Mouse (Mus musculus): ENCODE results near the gene Myo1e. TPM values are rescaled to one million over a fixed set of nuclear protein-coding genes. Genes with fewer than 3 reads are reported as not detected.

The Myo1e gene
- total and polyA plus RNA-seq, 3 experiments, result 0.14 to 0.49 TPM; not detected in 1

- H3K4me1 ChIP-seq (ENCODE audit: insufficient read depth, low read depth, low read length), result peaks cover 13% of the 10 kb centered on the region
- no peaks in the 10 kb centered on the region for H3K9me3 ChIP-seq (replicated peaks)
- no peaks in the 10 kb centered on the region for H3K36me3 ChIP-seq (replicated peaks)
- H3K27me3 ChIP-seq (ENCODE audit: insufficient read depth, low read length), result peaks cover 27% of the 10 kb centered on the region
- TF ChIP-seq GATA1 (IDR thresholded peaks at IDR 0.05; ENCODE audit: borderline replicate concordance, low read length), result no peak
- no peak for TF ChIP-seq POLR2AphosphoS5 (IDR thresholded peaks at IDR 0.05; ENCODE audit: insufficient replicate concordance, low read depth, low read length)
- TF ChIP-seq GATA2 (IDR thresholded peaks at IDR 0.05; ENCODE audit: borderline replicate concordance, low read depth, low read length), result no peak
- no peak for TF ChIP-seq TAL1 (conservative IDR thresholded peaks at IDR 0.05; ENCODE audit: low read depth, low read length)
- TF ChIP-seq CTCF (IDR thresholded peaks at IDR 0.05; ENCODE audit: low read depth, low read length), result no peak
- DNase-seq (ENCODE audit: low spot score) (no peak), ATAC-seq (ENCODE audit: extremely low read depth, insufficient number of reproducible peaks, low FRiP score, poor library complexity, severe bottlenecking) (no peak)
- no peak overlapping the region for H3K4me3 ChIP-seq (ENCODE audit: low read depth, low read length)
Measured at GRCm38 (mm10) chr9:70391042-70391441, 183.9 kb downstream of the Myo1e start.

- no peak for DNase-seq (ENCODE audit: low spot score)
- Histone ChIP-seq H3K36me3 (replicated peaks) (no peaks in the 10 kb centered on the region), H3K4me3 (ENCODE audit: low read depth, low read length) (no peak overlapping the region), H3K27me3 (ENCODE audit: insufficient read depth, low read length) (peaks cover 21% of the 10 kb centered on the region), H3K9me3 (replicated peaks) (no peaks in the 10 kb centered on the region), H3K4me1 (ENCODE audit: insufficient read depth, low read depth, low read length) (peaks cover 13% of the 10 kb centered on the region)
- TF ChIP-seq GATA2 (IDR thresholded peaks at IDR 0.05; ENCODE audit: borderline replicate concordance, low read depth, low read length) (no peak), CTCF (IDR thresholded peaks at IDR 0.05; ENCODE audit: low read depth, low read length) (no peak), GATA1 (IDR thresholded peaks at IDR 0.05; ENCODE audit: borderline replicate concordance, low read length) (no peak), POLR2AphosphoS5 (IDR thresholded peaks at IDR 0.05; ENCODE audit: insufficient replicate concordance, low read depth, low read length) (no peak), TAL1 (conservative IDR thresholded peaks at IDR 0.05; ENCODE audit: low read depth, low read length) (no peak)
- ATAC-seq (ENCODE audit: extremely low read depth, insufficient number of reproducible peaks, low FRiP score, poor library complexity, severe bottlenecking), result no peak; the same call in 1 of the 2 replicates
Measured at GRCm38 (mm10) chr9:70391660-70392562, 184.8 kb downstream of the Myo1e start.

GRCm38 (mm10) chr9:70392563-70392907, 185.4 kb downstream of the Myo1e start:
- H3K9me3 ChIP-seq (replicated peaks), result no peaks in the 10 kb centered on the region
- no peaks in the 10 kb centered on the region for H3K36me3 ChIP-seq (replicated peaks)
- TF ChIP-seq GATA1 (IDR thresholded peaks at IDR 0.05; ENCODE audit: borderline replicate concordance, low read length) (no peak), GATA2 (IDR thresholded peaks at IDR 0.05; ENCODE audit: borderline replicate concordance, low read depth, low read length) (no peak), POLR2AphosphoS5 (IDR thresholded peaks at IDR 0.05; ENCODE audit: insufficient replicate concordance, low read depth, low read length) (no peak), CTCF (IDR thresholded peaks at IDR 0.05; ENCODE audit: low read depth, low read length) (no peak), TAL1 (conservative IDR thresholded peaks at IDR 0.05; ENCODE audit: low read depth, low read length) (no peak)
- peak; percentile 16 for DNase-seq (ENCODE audit: low spot score)
- H3K4me3 ChIP-seq (ENCODE audit: low read depth, low read length), result no peak overlapping the region
- ATAC-seq (ENCODE audit: extremely low read depth, insufficient number of reproducible peaks, low FRiP score, poor library complexity, severe bottlenecking), result no peak
- H3K4me1 ChIP-seq (ENCODE audit: insufficient read depth, low read depth, low read length), result peaks cover 13% of the 10 kb centered on the region
- peaks cover 19% of the 10 kb centered on the region for H3K27me3 ChIP-seq (ENCODE audit: insufficient read depth, low read length)

DNA sequence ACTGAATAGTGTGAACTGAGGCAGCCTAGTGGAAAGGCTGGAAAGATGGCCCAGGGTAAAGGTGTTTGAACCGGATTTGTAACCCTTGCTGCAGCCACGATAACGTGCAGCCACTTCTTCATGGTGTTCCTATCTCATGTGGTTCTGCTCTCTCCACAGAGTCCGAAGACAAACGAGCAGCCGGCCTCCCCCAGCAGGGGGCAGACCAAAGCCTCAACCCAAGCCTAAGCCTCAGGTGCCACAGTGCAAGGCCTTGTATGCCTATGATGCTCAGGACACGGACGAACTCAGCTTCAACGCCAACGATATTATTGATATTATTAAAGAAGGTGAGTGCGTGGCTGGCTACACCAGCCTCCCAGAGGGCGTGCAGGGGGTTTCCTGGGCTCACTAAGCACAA, 188.5 kb downstream of the Myo1e start:
- Histone ChIP-seq H3K27me3 (ENCODE audit: insufficient read depth, low read length) (peaks cover 26% of the 10 kb centered on the region), H3K4me3 (ENCODE audit: low read depth, low read length) (no peak overlapping the region), H3K4me1 (ENCODE audit: insufficient read depth, low read depth, low read length) (peaks cover 13% of the 10 kb centered on the region), H3K9me3 (replicated peaks) (no peaks in the 10 kb centered on the region), H3K36me3 (replicated peaks) (no peaks in the 10 kb centered on the region)
- ATAC-seq (ENCODE audit: extremely low read depth, insufficient number of reproducible peaks, low FRiP score, poor library complexity, severe bottlenecking) (no peak), DNase-seq (ENCODE audit: low spot score) (no peak)
- TF ChIP-seq TAL1 (conservative IDR thresholded peaks at IDR 0.05; ENCODE audit: low read depth, low read length), result no peak
- TF ChIP-seq GATA2 (IDR thresholded peaks at IDR 0.05; ENCODE audit: borderline replicate concordance, low read depth, low read length), result no peak
- no peak for TF ChIP-seq POLR2AphosphoS5 (IDR thresholded peaks at IDR 0.05; ENCODE audit: insufficient replicate concordance, low read depth, low read length)
- no peak for TF ChIP-seq GATA1 (IDR thresholded peaks at IDR 0.05; ENCODE audit: borderline replicate concordance, low read length)
- TF ChIP-seq CTCF (IDR thresholded peaks at IDR 0.05; ENCODE audit: low read depth, low read length), result no peak

GRCm38 (mm10) chr9:70396083-70396482, 188.9 kb downstream of the Myo1e start:
- DNase-seq (ENCODE audit: low spot score), result no peak
- ATAC-seq (ENCODE audit: extremely low read depth, insufficient number of reproducible peaks, low FRiP score, poor library complexity, severe bottlenecking), result no peak
- no peaks in the 10 kb centered on the region for H3K9me3 ChIP-seq (replicated peaks)
- H3K4me1 ChIP-seq (ENCODE audit: insufficient read depth, low read depth, low read length), result peaks cover 13% of the 10 kb centered on the region
- H3K27me3 ChIP-seq (ENCODE audit: insufficient read depth, low read length), result peaks cover 27% of the 10 kb centered on the region
- H3K4me3 ChIP-seq (ENCODE audit: low read depth, low read length), result no peak overlapping the region
- no peak for TF ChIP-seq POLR2AphosphoS5 (IDR thresholded peaks at IDR 0.05; ENCODE audit: insufficient replicate concordance, low read depth, low read length)
- TF ChIP-seq GATA1 (IDR thresholded peaks at IDR 0.05; ENCODE audit: borderline replicate concordance, low read length), result no peak
- TF ChIP-seq GATA2 (IDR thresholded peaks at IDR 0.05; ENCODE audit: borderline replicate concordance, low read depth, low read length), result no peak
- no peak for TF ChIP-seq CTCF (IDR thresholded peaks at IDR 0.05; ENCODE audit: low read depth, low read length)
- TF ChIP-seq TAL1 (conservative IDR thresholded peaks at IDR 0.05; ENCODE audit: low read depth, low read length), result no peak
- no peaks in the 10 kb centered on the region for H3K36me3 ChIP-seq (replicated peaks)

GRCm38 (mm10) chr9:70401937-70402539, 194.9 kb downstream of the Myo1e start:
- peaks cover 33% of the 10 kb centered on the region for H3K27me3 ChIP-seq (ENCODE audit: insufficient read depth, low read length)
- DNase-seq (ENCODE audit: low spot score), result no peak
- ATAC-seq (ENCODE audit: extremely low read depth, insufficient number of reproducible peaks, low FRiP score, poor library complexity, severe bottlenecking), result no peak
- no peaks in the 10 kb centered on the region for H3K9me3 ChIP-seq (replicated peaks)
- H3K36me3 ChIP-seq (replicated peaks), result peaks cover 5% of the 10 kb centered on the region
- H3K4me1 ChIP-seq (ENCODE audit: insufficient read depth, low read depth, low read length), result no peaks in the 10 kb centered on the region
- TF ChIP-seq POLR2AphosphoS5 (IDR thresholded peaks at IDR 0.05; ENCODE audit: insufficient replicate concordance, low read depth, low read length) (no peak), CTCF (IDR thresholded peaks at IDR 0.05; ENCODE audit: low read depth, low read length) (no peak), GATA2 (IDR thresholded peaks at IDR 0.05; ENCODE audit: borderline replicate concordance, low read depth, low read length) (no peak), GATA1 (IDR thresholded peaks at IDR 0.05; ENCODE audit: borderline replicate concordance, low read length) (no peak), TAL1 (conservative IDR thresholded peaks at IDR 0.05; ENCODE audit: low read depth, low read length) (no peak)
- no peak overlapping the region for H3K4me3 ChIP-seq (ENCODE audit: low read depth, low read length)

Data from G1E (cell line).